ENCODE assay signal across 29 mouse cellular contexts in the genomic region with DNA sequence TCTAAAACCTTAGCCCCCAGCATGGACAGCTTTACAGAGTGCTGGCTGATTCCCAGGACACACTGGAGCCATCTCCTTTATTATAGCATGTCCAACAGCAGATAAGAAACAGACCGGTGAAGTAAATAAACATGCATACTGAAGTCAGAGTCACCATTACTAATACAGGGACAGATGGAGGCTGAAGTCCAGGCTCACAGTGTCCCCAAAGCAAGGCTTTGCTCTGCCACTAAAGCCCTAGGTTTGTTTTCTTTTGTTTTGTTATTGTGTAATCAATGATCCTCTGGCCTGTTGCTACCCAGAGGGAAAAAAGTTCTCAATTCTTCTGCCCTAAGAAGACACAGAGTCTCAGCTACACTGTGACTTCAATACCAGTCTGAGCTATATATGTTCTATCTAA. TPM values are rescaled to one million over a fixed set of nuclear protein-coding genes. Genes with fewer than 3 reads are reported as not detected.
DNase-seq lines count a peak whose midpoint lies in the region; ATAC-seq and TF ChIP-seq lines count a peak whose summit lies in the region.
"Had no signal": no experiment of that assay in that cellular context is flagged by ENCODE, and none has a peak within 500 bp of the region (broad histone marks: within the 10 kb centered on the region; RNA-seq: fewer than 3 reads in every experiment).

No protein-coding gene starts in this region.

- H3K36me3 ChIP-seq in kidney, adult 2 months (ENCODE audit: control insufficient read depth, insufficient read depth, low read length): no peaks in the 10 kb centered on the region
- no peaks in the 10 kb centered on the region for H3K36me3 ChIP-seq in liver, adult 2 months (ENCODE audit: control insufficient read depth, insufficient read depth, low read length)
- H3K36me3 ChIP-seq in liver, embryonic 11.5 days (ENCODE audit: control insufficient read depth, insufficient read depth, low read length): no peaks in the 10 kb centered on the region
- H3K36me3 ChIP-seq: embryonic facial prominence, embryonic 10.5 days; embryonic facial prominence, embryonic 13.5 days; forebrain, embryonic 12.5 days; forebrain, embryonic 15.5 days; G1E; heart, embryonic 10.5 days; heart, embryonic 13.5 days; hindbrain, embryonic 12.5 days; hindbrain, embryonic 15.5 days had no signal

- peaks cover 26% of the 10 kb centered on the region; the same call in 1 of the 2 replicates for H3K4me1 ChIP-seq in kidney, adult 2 months (ENCODE audit: control insufficient read depth, insufficient read depth, low read length)
- peaks cover 9% of the 10 kb centered on the region; the same call in 1 of the 2 replicates for H3K4me1 ChIP-seq in liver, adult 2 months (ENCODE audit: control insufficient read depth, insufficient read depth, low read length)
- no peaks in the 10 kb centered on the region for H3K4me1 ChIP-seq in liver, embryonic 11.5 days (replicated peaks; ENCODE audit: control insufficient read depth, insufficient read depth, low read length)
- H3K4me1 ChIP-seq: embryonic facial prominence, embryonic 10.5 days; embryonic facial prominence, embryonic 13.5 days; forebrain, embryonic 12.5 days; forebrain, embryonic 15.5 days; heart, embryonic 10.5 days; hindbrain, embryonic 12.5 days; hindbrain, embryonic 15.5 days had no signal

- WGBS in kidney, adult 2 months: 74% methylated on average over 1 of the region's 1 CpGs
- WGBS in liver, adult 2 months: 10% methylated on average over 1 of the region's 1 CpGs
- 83% methylated on average over 1 of the region's 1 CpGs for WGBS in liver, embryonic 11.5 days

- peak; percentile 22 for DNase-seq in kidney, adult 2 months
- no peak for DNase-seq in kidney, postnatal 14 days
- peak; percentile 75 for DNase-seq in liver, adult 2 months (ENCODE audit: extremely low read depth, low read depth, low spot score)
- no peak for DNase-seq in liver, embryonic 11.5 days (ENCODE audit: low spot score)
- peak; percentile 17 for DNase-seq in urinary bladder, postnatal 14 days (ENCODE audit: low spot score)
- no peak for DNase-seq in urinary bladder, adult 18-20 months (ENCODE audit: low spot score in 2 of 2)
- DNase-seq: adrenal gland, adult 2 months; adrenal gland, postnatal 14 days; B cell, adult 2 months; cerebellum, adult 11 months; cerebellum, adult 2 months; cerebellum, adult 9-11 months; cerebellum, postnatal 36 days; embryo, embryonic 11 days; gastrocnemius, postnatal 25 days; heart, adult 2 months; heart, postnatal 14 days had no signal

- TF ChIP-seq CTCF in kidney, adult 2 months (conservative IDR thresholded peaks at IDR 0.05; ENCODE audit: insufficient read depth, insufficient read length, low read depth, low read length): no peak
- TF ChIP-seq CTCF in liver, adult 2 months (IDR thresholded peaks at IDR 0.05; ENCODE audit: low read depth, low read length): no peak

- no peak overlapping the region for H3K9ac ChIP-seq in liver, adult 2 months (ENCODE audit: low read depth, low read length)
- no peak overlapping the region for H3K9ac ChIP-seq in liver, embryonic 11.5 days (ENCODE audit: low read depth, low read length)
- H3K9ac ChIP-seq: embryonic facial prominence, embryonic 13.5 days; forebrain, embryonic 12.5 days; forebrain, embryonic 15.5 days; heart, embryonic 13.5 days; hindbrain, embryonic 12.5 days; hindbrain, embryonic 15.5 days had no signal

- H3K9me3 ChIP-seq in liver, embryonic 11.5 days (ENCODE audit: control insufficient read depth, low read length): no peaks in the 10 kb centered on the region
- H3K9me3 ChIP-seq: embryonic facial prominence, embryonic 10.5 days; embryonic facial prominence, embryonic 13.5 days; forebrain, embryonic 12.5 days; forebrain, embryonic 15.5 days; G1E; heart, embryonic 10.5 days; heart, embryonic 13.5 days; hindbrain, embryonic 12.5 days; hindbrain, embryonic 15.5 days had no signal

- no peaks in the 10 kb centered on the region for H3K79me2 ChIP-seq in liver, adult 2 months (ENCODE audit: control insufficient read depth, insufficient read depth, low read length)

- ATAC-seq in liver, embryonic 11.5 days (replicated peaks; ENCODE audit: low FRiP score): no peak
- ATAC-seq: forebrain, embryonic 15.5 days; Patski had no signal

- no peak overlapping the region for H3K4me2 ChIP-seq in liver, embryonic 11.5 days
- H3K4me2 ChIP-seq: embryonic facial prominence, embryonic 13.5 days; forebrain, embryonic 12.5 days; forebrain, embryonic 15.5 days; heart, embryonic 13.5 days; hindbrain, embryonic 12.5 days; hindbrain, embryonic 15.5 days had no signal

- no peak for TF ChIP-seq POLR2A in kidney, adult 2 months (IDR thresholded peaks at IDR 0.05; ENCODE audit: low read depth, low read length)
- no peak for TF ChIP-seq POLR2A in liver, adult 2 months (IDR thresholded peaks at IDR 0.05; ENCODE audit: extremely low read depth, insufficient read depth, low read length)

- no peak overlapping the region for H3K4me3 ChIP-seq in kidney, adult 2 months (ENCODE audit: insufficient read depth, low read depth, low read length)
- H3K4me3 ChIP-seq in liver, adult 2 months (ENCODE audit: insufficient read depth, low read depth, low read length): no peak overlapping the region
- H3K4me3 ChIP-seq in liver, embryonic 11.5 days (ENCODE audit: low read depth, low read length): no peak overlapping the region
- H3K4me3 ChIP-seq: embryonic facial prominence, embryonic 10.5 days; embryonic facial prominence, embryonic 13.5 days; erythroblast, embryonic 14.5 days; forebrain, embryonic 12.5 days; forebrain, embryonic 15.5 days; heart, adult 2 months; heart, embryonic 10.5 days; heart, embryonic 13.5 days; hindbrain, embryonic 12.5 days; hindbrain, embryonic 15.5 days had no signal

- H3K27ac ChIP-seq in kidney, adult 2 months (ENCODE audit: insufficient read depth, low read depth, low read length): peak overlapping the region; percentile 52; the same call in 1 of the 2 replicates
- peak overlapping the region; percentile 55; the same call in 1 of the 2 replicates for H3K27ac ChIP-seq in liver, adult 2 months (replicated peaks; ENCODE audit: insufficient read depth, low read depth, low read length)
- H3K27ac ChIP-seq in liver, embryonic 11.5 days (ENCODE audit: low read depth, low read length): no peak overlapping the region
- H3K27ac ChIP-seq: embryonic facial prominence, embryonic 10.5 days; embryonic facial prominence, embryonic 13.5 days; forebrain, embryonic 12.5 days; forebrain, embryonic 15.5 days; heart, adult 2 months; heart, embryonic 10.5 days; heart, embryonic 13.5 days; hindbrain, embryonic 12.5 days; hindbrain, embryonic 15.5 days had no signal

- no peaks in the 10 kb centered on the region for H3K27me3 ChIP-seq in kidney, adult 2 months (replicated peaks; ENCODE audit: control insufficient read depth, insufficient read depth, low read length)
- H3K27me3 ChIP-seq in liver, adult 2 months (ENCODE audit: control insufficient read depth, insufficient read depth, low read length): no peaks in the 10 kb centered on the region
- H3K27me3 ChIP-seq in liver, embryonic 11.5 days (replicated peaks; ENCODE audit: control insufficient read depth, insufficient read depth, low read length): no peaks in the 10 kb centered on the region
- H3K27me3 ChIP-seq: CH12.LX; embryonic facial prominence, embryonic 13.5 days; forebrain, embryonic 12.5 days; forebrain, embryonic 15.5 days; heart, embryonic 13.5 days; hindbrain, embryonic 12.5 days; hindbrain, embryonic 15.5 days; Patski had no signal

RNA-seq across cellular contexts. Expression of gene Nt5e, which starts 56.2 kb away (rescaled TPM):
- 16.1 and 21.8 TPM in 2 replicates for polyA plus RNA-seq in kidney, adult 2 months (2012; rRNA removed)
- 41.8 and 42.0 TPM in 2 replicates for total RNA-seq in liver, adult 2 months (2014; rRNA removed)
- 24.1 and 25.1 TPM in 2 replicates for polyA plus RNA-seq in liver, adult 2 months (2012; rRNA removed)
- polyA plus RNA-seq in liver, embryonic 11.5 days (2014; fragmentation: Nextera tagmentation; extraction: Ambion mirVana): 6.3 and 7.3 TPM in 2 replicates
- polyA plus RNA-seq: erythroblast, embryonic 14.5 days; G1E had no signal

Comparison
In these comparisons a context has a peak if more than half of its experiments do, and no peak if none do; other contexts are left out.
1. DNase-seq: peak in kidney, adult 2 months (single experiment), liver, adult 2 months (single experiment) and urinary bladder, postnatal 14 days (single experiment); none in kidney, postnatal 14 days (single experiment), liver, embryonic 11.5 days (single experiment) and urinary bladder, adult 18-20 months (0 of 2).